Mouse (Mus musculus) cerebellum, adult 2 months (tissue): Measurements from ENCODE around the gene Bid. TPM values are rescaled to one million over a fixed set of nuclear protein-coding genes. Genes with fewer than 3 reads are reported as not detected.

ENCODE experiments used
- DNase-seq, 2 experiments: peaks; one replicate each; pipeline ENCODE4 v3.0.0; 2021
- H3K27ac ChIP-seq: fragments of 200-500 bp; 2 replicates; pipeline ENCODE4 v1.5.1; 2012; ENCODE audit warnings: low read length, control low read depth, inconsistent platforms; ENCODE audit not compliant: insufficient read depth
- H3K27me3 ChIP-seq: fragments of 200-500 bp; 2 replicates; pipeline ENCODE4 v1.6.1; 2012; ENCODE audit warnings: inconsistent platforms, mild to moderate bottlenecking, low read length, moderate library complexity; ENCODE audit not compliant: control insufficient read depth, insufficient read depth
- H3K4me1 ChIP-seq: fragments of 200-500 bp; 2 replicates; pipeline ENCODE4 v1.6.1; 2011; ENCODE audit warnings: low read length; ENCODE audit not compliant: control insufficient read depth, insufficient read depth
- H3K4me3 ChIP-seq: fragments of 200-500 bp; replicated peaks from 2 replicates; pipeline ENCODE3; 2011; ENCODE audit warnings: mild to moderate bottlenecking, low read depth, low read length, control low read depth; ENCODE audit not compliant: insufficient read depth
- CTCF ChIP-seq: fragments of 200-500 bp; IDR thresholded peaks from 2 replicates; pipeline ENCODE4 v1.5.1; 2011; ENCODE audit warnings: low read depth, mild to moderate bottlenecking, control low read depth, low read length, moderate library complexity, borderline replicate concordance; ENCODE audit not compliant: insufficient read depth
- POLR2A ChIP-seq: fragments of 200-500 bp; IDR thresholded peaks from 2 replicates; pipeline ENCODE4 v1.6.1; 2011; ENCODE audit warnings: low read length, control low read depth, borderline replicate concordance; ENCODE audit not compliant: insufficient read depth
- WGBS: fragments of 180-500 bp; shearing (Covaris S2); methylation state at CpG from one replicate; pipeline ENCODE4 v1.1.7; 2018; 5-methylcytosine and 5-hydroxymethylcytosine counted together
- polyA plus RNA-seq: library from polyadenylated mRNA; depleted of rRNA; stranded (reverse); fragments of >200 nt; gene quantifications from 2 replicates; pipeline ENCODE4 v1.2.3, GENCODE M21; 2012; rRNA removed

Bid gene
- polyA plus RNA-seq: 7.6 and 7.9 TPM in 2 replicates

- WGBS: 2% methylated on average over 67 of the region's 67 CpGs
- TF ChIP-seq CTCF (no peak), POLR2A (no peak)
- Histone ChIP-seq H3K27me3 (no peaks in the 10 kb centered on the region), H3K4me1 (no peaks in the 10 kb centered on the region), H3K27ac (no peak within 1 kb of the TSS), H3K4me3 (peak within 1 kb of the TSS; percentile 77)
- DNase-seq: peak; percentile 55 to 59
Observed at GRCm38 (mm10) chr6:120916074-120916971, at the start of gene Bid. Bid (minus strand) TSS chr6:120916853.

GRCm38 (mm10) chr6:120965814-120966213, 49.2 kb upstream of the Bid start:
- H3K27ac ChIP-seq: no peak overlapping the region
- WGBS: 65% methylated on average over 13 of the region's 13 CpGs

DNA sequence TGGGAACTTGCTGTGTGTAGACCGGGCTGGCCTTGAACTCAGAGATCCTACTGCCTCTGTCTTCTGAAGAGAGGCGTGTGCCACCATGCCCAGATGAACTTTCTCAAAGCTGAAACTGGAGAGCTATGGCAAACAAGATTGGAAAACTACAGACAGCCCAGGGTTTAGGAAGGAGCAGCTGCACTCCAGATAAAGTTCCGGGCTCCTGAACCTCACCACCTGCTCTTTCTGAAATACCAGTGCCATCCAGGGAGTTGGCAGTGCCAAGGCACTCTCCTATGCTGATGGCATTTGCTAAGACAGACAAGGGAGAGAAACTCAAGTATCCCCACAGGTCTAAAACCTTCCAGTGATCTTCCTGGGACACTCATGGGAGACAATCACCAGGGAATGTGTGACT, 47.5 kb upstream of the Bid start:
- whole genome bisulfite sequencing: 53% methylated on average over 3 of the region's 3 CpGs
- peak in 1 of 2 experiments; percentile 49 for DNase-seq
- no peaks in the 10 kb centered on the region for H3K4me1 ChIP-seq
- H3K27me3 ChIP-seq: no peaks in the 10 kb centered on the region
- TF ChIP-seq CTCF: no peak
- no peak for TF ChIP-seq POLR2A
- no peak overlapping the region for H3K27ac ChIP-seq
- no peak overlapping the region for H3K4me3 ChIP-seq

More at GRCm38 (mm10) chr6:120965814-120966213, 49.2 kb upstream of the Bid start:
- TF ChIP-seq POLR2A (no peak), CTCF (no peak)
- Histone ChIP-seq H3K27me3 (no peaks in the 10 kb centered on the region), H3K4me1 (no peaks in the 10 kb centered on the region), H3K4me3 (no peak overlapping the region)
- DNase-seq: no peak

- TF ChIP-seq POLR2A (no peak), CTCF (no peak)
- DNase-seq: no peak
- Histone ChIP-seq H3K27me3 (no peaks in the 10 kb centered on the region), H3K4me1 (no peaks in the 10 kb centered on the region), H3K27ac (no peak overlapping the region), H3K4me3 (no peak overlapping the region)
- WGBS: 82% methylated on average over 9 of the region's 9 CpGs
Observed at GRCm38 (mm10) chr6:120960338-120961030, 43.8 kb upstream of the Bid start.

DNA sequence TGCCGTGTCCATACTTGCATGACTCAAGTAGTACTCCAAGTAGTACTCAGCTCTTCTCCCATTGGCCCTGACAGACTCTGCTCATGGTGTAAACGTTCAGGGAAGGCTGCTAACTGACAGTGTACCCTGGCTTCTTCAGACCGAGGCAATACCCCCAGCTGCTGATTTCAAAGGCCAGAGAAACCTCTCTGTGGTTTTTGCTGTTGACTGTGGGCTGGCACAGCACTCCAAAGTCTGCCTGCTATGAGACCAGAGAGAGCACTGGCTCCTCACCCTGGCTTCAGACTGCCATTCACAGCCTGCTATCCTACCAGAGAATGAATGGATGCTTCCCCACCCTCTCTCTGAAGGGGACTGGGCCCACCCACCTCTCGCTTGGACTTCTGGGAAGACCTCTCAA, 40.7 kb upstream of the Bid start:
- Histone ChIP-seq H3K4me3 (no peak overlapping the region), H3K27me3 (no peaks in the 10 kb centered on the region), H3K4me1 (no peaks in the 10 kb centered on the region), H3K27ac (no peak overlapping the region)
- TF ChIP-seq CTCF (no peak), POLR2A (no peak)
- WGBS: 81% methylated on average over 4 of the region's 4 CpGs
- DNase-seq: no peak

DNA sequence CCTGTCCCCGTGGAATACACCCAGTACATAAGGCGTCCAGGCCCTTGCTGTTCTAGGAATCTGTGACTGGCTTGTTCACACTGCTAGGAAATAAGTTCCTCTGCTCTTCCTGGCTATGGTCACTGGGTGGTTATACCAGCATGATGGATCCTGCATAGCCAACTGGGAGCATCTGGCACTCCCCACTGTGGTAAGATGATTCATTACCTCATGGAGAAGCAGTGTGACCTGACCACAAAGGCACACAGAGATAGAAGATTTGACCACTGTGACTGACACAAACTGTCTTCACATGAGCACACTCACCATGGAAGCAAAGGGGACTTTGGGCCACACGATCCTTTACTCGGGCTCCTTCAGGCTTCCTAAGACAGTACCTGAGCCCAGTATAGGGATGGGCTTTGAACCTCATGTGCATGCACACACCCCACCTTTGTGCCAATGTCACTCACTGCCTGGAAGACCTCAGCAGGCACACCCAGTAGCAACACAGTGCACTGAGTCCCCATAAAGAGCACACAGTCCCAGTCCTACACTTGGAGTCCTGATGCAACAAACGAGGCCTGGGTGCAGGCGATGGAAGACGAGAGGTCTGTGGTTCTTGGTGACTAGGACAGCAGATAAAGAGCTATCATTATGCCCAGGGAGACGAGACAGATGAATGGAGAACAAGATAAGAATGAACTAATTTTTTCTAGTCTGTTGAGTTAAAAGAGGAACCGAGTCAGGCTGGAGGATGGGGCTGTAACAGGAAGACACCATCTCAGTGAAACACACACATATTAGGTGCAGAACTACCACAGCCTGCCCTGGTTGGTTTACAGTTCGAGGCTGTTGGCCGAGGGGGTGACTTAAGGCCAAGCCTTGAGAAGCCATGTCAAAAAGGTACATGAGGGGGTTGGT, 39.9 kb upstream of the Bid start:
- TF ChIP-seq CTCF: no peak
- TF ChIP-seq POLR2A: no peak
- H3K4me1 ChIP-seq: no peaks in the 10 kb centered on the region
- no peaks in the 10 kb centered on the region for H3K27me3 ChIP-seq
- no peak overlapping the region for H3K27ac ChIP-seq
- 91% methylated on average over 11 of the region's 11 CpGs for WGBS
- DNase-seq: no peak
- no peak overlapping the region for H3K4me3 ChIP-seq

DNA sequence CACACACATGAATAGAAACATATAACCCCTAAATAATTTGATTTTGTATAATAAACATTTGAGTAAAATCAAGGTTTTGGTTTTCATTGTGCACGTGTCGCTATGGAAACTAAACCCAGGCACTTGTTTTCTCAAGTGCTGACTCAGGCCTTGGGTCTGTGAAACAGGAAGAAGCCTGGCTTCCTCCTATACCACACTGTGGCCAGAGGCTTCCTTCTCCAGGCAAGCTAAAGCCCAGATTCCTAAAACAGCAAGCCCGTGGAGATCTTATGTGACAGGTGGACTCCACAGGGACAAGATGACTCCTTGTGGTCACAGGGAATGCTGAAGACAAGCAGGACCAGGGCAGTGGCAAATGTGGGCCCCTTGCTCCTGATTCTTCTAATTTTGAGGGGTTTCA, 38.6 kb upstream of the Bid start:
- Histone ChIP-seq H3K27me3 (no peaks in the 10 kb centered on the region), H3K27ac (no peak overlapping the region), H3K4me3 (no peak overlapping the region), H3K4me1 (no peaks in the 10 kb centered on the region)
- TF ChIP-seq CTCF (no peak), POLR2A (no peak)
- 69% methylated on average over 3 of the region's 3 CpGs for WGBS
- DNase-seq: no peak
